Mouse (Mus musculus) testis, adult 2 months (tissue): ENCODE measurements around the gene Il6st.

Source experiments
- CTCF ChIP-seq: fragments of 200-500 bp; IDR thresholded peaks from 2 replicates; pipeline ENCODE4 v1.5.1; 2012; ENCODE audit warnings: low read depth, mild to moderate bottlenecking, inconsistent platforms, low read length, moderate library complexity; ENCODE audit not compliant: control insufficient read depth, insufficient read depth, insufficient replicate concordance
- POLR2A ChIP-seq: fragments of 200-500 bp; IDR thresholded peaks from 2 replicates; pipeline ENCODE4 v1.6.1; 2012; ENCODE audit warnings: low read depth, mild to moderate bottlenecking, inconsistent platforms, low read length, moderate library complexity; ENCODE audit not compliant: control insufficient read depth

- TF ChIP-seq CTCF (no peak), POLR2A (no peak)
Observed at GRCm38 (mm10) chr13:112425181-112425654, 38.7 kb upstream of the Il6st start.
